12 mouse cellular contexts compared by ENCODE assay signal in genomic region chr7:83812581-83812980, GRCm38 (mm10). TPM values are rescaled to one million over a fixed set of nuclear protein-coding genes. Genes with fewer than 3 reads are reported as not detected.
A peak's percentile ranks its signal among the peaks of the same experiment; 100 is the strongest.
DNase-seq lines count a peak whose midpoint lies in the region; ATAC-seq and TF ChIP-seq lines count a peak whose summit lies in the region.
"Had no signal": no experiment of that assay in that cellular context is flagged by ENCODE, and none has a peak within 500 bp of the region (broad histone marks: within the 10 kb centered on the region; RNA-seq: fewer than 3 reads in every experiment).

No protein-coding gene starts in this region.

- no peaks in the 10 kb centered on the region for H3K79me2 ChIP-seq in liver, adult 2 months (ENCODE audit: control insufficient read depth, insufficient read depth, low read length)

- no peaks in the 10 kb centered on the region for H3K36me3 ChIP-seq in heart, embryonic 14.5 days (ENCODE audit: control insufficient read depth, insufficient read depth, low read length)
- H3K36me3 ChIP-seq in liver, adult 2 months (ENCODE audit: control insufficient read depth, insufficient read depth, low read length): no peaks in the 10 kb centered on the region
- no peaks in the 10 kb centered on the region for H3K36me3 ChIP-seq in embryonic facial prominence, embryonic 12.5 days
- no peaks in the 10 kb centered on the region for H3K36me3 ChIP-seq in limb, embryonic 12.5 days
- H3K36me3 ChIP-seq: liver, embryonic 15.5 days; midbrain, embryonic 12.5 days had no signal

- no peak for TF ChIP-seq POLR2A in liver, adult 2 months (IDR thresholded peaks at IDR 0.05; ENCODE audit: extremely low read depth, insufficient read depth, low read length)

- no peaks in the 10 kb centered on the region for H3K27me3 ChIP-seq in heart, embryonic 14.5 days (ENCODE audit: control insufficient read depth, insufficient read depth, low read length)
- H3K27me3 ChIP-seq in liver, adult 2 months (ENCODE audit: control insufficient read depth, insufficient read depth, low read length): no peaks in the 10 kb centered on the region
- H3K27me3 ChIP-seq in embryonic facial prominence, embryonic 12.5 days: no peaks in the 10 kb centered on the region
- H3K27me3 ChIP-seq in limb, embryonic 12.5 days: no peaks in the 10 kb centered on the region
- H3K27me3 ChIP-seq: liver, embryonic 15.5 days had no signal

- intact Hi-C loops in heart, postnatal 14 days (cut with DNase I): no loop called here
- intact Hi-C loops in left cerebral cortex, postnatal 4 days (cut with DNase I): loop anchor here (10.0 kb wide), 1 partner anchor 72 kb away; the partner anchor contains the start of genes Mesd and Tlnrd1

- WGBS in heart, embryonic 14.5 days: 77% methylated on average over 10 of the region's 10 CpGs
- WGBS in liver, adult 2 months: 87% methylated on average over 10 of the region's 10 CpGs
- 49% methylated on average over 9 of the region's 10 CpGs for WGBS in embryonic facial prominence, embryonic 12.5 days
- 46% methylated on average over 10 of the region's 10 CpGs for WGBS in limb, embryonic 12.5 days

- peaks cover 27 to 35% of the 10 kb centered on the region in 2 experiments for H3K4me1 ChIP-seq in heart, embryonic 14.5 days (ENCODE audit: control insufficient read depth in 2 of 2, insufficient read depth in 2 of 2, low read length in 2 of 2)
- peaks cover 2% of the 10 kb centered on the region; the same call in 1 of the 2 replicates for H3K4me1 ChIP-seq in liver, adult 2 months (ENCODE audit: control insufficient read depth, insufficient read depth, low read length)
- peaks cover 56% of the 10 kb centered on the region for H3K4me1 ChIP-seq in embryonic facial prominence, embryonic 12.5 days
- H3K4me1 ChIP-seq in limb, embryonic 12.5 days (replicated peaks): peaks cover 69% of the 10 kb centered on the region

- H3K4me3 ChIP-seq in heart, embryonic 14.5 days (ENCODE audit: control insufficient read depth in 1 of 2, insufficient read depth in 1 of 2, low read depth in 1 of 2, low read length in 2 of 2): no peak overlapping the region
- no peak overlapping the region for H3K4me3 ChIP-seq in liver, adult 2 months (ENCODE audit: insufficient read depth, low read depth, low read length)
- H3K4me3 ChIP-seq in embryonic facial prominence, embryonic 12.5 days: no peak overlapping the region
- H3K4me3 ChIP-seq in limb, embryonic 12.5 days (replicated peaks): no peak overlapping the region
- H3K4me3 ChIP-seq: liver, embryonic 15.5 days; midbrain, embryonic 12.5 days had no signal

- H3K9me3 ChIP-seq in heart, embryonic 14.5 days (ENCODE audit: control insufficient read depth, low read length): no peaks in the 10 kb centered on the region
- H3K9me3 ChIP-seq in embryonic facial prominence, embryonic 12.5 days: no peaks in the 10 kb centered on the region
- 0 out of 2 replicates have a peak, but pooled peaks cover 4% of the 10 kb centered on the region for H3K9me3 ChIP-seq in limb, embryonic 12.5 days
- H3K9me3 ChIP-seq: liver, embryonic 15.5 days; midbrain, embryonic 12.5 days had no signal

- no peak overlapping the region for H3K9ac ChIP-seq in heart, embryonic 14.5 days (ENCODE audit: low read length)
- H3K9ac ChIP-seq in liver, adult 2 months (ENCODE audit: low read depth, low read length): no peak overlapping the region
- H3K9ac ChIP-seq in embryonic facial prominence, embryonic 12.5 days: no peak overlapping the region
- H3K9ac ChIP-seq in limb, embryonic 12.5 days (replicated peaks): no peak overlapping the region
- H3K9ac ChIP-seq: liver, embryonic 15.5 days; midbrain, embryonic 12.5 days had no signal

- TF ChIP-seq CTCF in liver, adult 2 months (IDR thresholded peaks at IDR 0.05; ENCODE audit: low read depth, low read length): no peak

- H3K4me2 ChIP-seq in heart, embryonic 14.5 days (ENCODE audit: low read length): no peak overlapping the region
- H3K4me2 ChIP-seq in embryonic facial prominence, embryonic 12.5 days (replicated peaks): no peak overlapping the region
- H3K4me2 ChIP-seq in limb, embryonic 12.5 days: no peak overlapping the region
- H3K4me2 ChIP-seq: liver, embryonic 15.5 days; midbrain, embryonic 12.5 days had no signal

- DNase-seq in heart, postnatal 14 days: no peak
- no peak for DNase-seq in liver, adult 2 months (ENCODE audit: extremely low read depth, low read depth, low spot score)
- DNase-seq in liver: no peak
- no peak for DNase-seq in retina, embryonic 14.5 days (ENCODE audit: low spot score)
- no peak for DNase-seq in left cerebral cortex, postnatal 4 days
- DNase-seq: spleen, adult 18-20 months had no signal

- H3K27ac ChIP-seq in heart, embryonic 14.5 days (replicated peaks in 1 of 2; ENCODE audit: control insufficient read depth in 1 of 2, insufficient read depth in 1 of 2, low read depth in 2 of 2, low read length in 2 of 2): peak overlapping the region; percentile 62 to 84; a peak in 2 of 4 replicates
- peak overlapping the region; percentile 31 for H3K27ac ChIP-seq in liver, adult 2 months (replicated peaks; ENCODE audit: insufficient read depth, low read depth, low read length)
- peak overlapping the region; percentile 97 for H3K27ac ChIP-seq in embryonic facial prominence, embryonic 12.5 days
- peak overlapping the region; percentile 96 for H3K27ac ChIP-seq in limb, embryonic 12.5 days

- no peak for ATAC-seq in heart, embryonic 14.5 days (ENCODE audit: insufficient number of reproducible peaks, insufficient read depth, low FRiP score, low read depth)
- no peak for ATAC-seq in embryonic facial prominence, embryonic 12.5 days (ENCODE audit: insufficient number of reproducible peaks, insufficient read depth, low FRiP score, low TSS enrichment)
- no peak for ATAC-seq in limb, embryonic 12.5 days (ENCODE audit: insufficient number of reproducible peaks, insufficient read depth, low FRiP score, low TSS enrichment, low read depth)

RNA-seq across cellular contexts. Expression of gene Cfap161, which starts 17.9 kb away (rescaled TPM):
- polyA plus RNA-seq in heart, embryonic 14.5 days (2014; fragmentation: Nextera tagmentation; extraction: Ambion mirVana): 3.3 TPM in 2 replicates
- under 1 TPM in 1 of 2 experiments, not detected in 1; 0.22 TPM for total RNA-seq in heart, postnatal 14 days (2021)
- total RNA-seq in liver, adult 2 months (2014; rRNA removed): not detected in 2 replicates
- not detected in 2 replicates for polyA plus RNA-seq in liver, adult 2 months (2012; rRNA removed)
- polyA plus RNA-seq in embryonic facial prominence, embryonic 12.5 days (2016; fragmentation: Nextera tagmentation; extraction: Ambion mirVana): 0.36 and 1.0 TPM in 2 replicates
- 0.32 and 0.45 TPM in 2 replicates for polyA plus RNA-seq in limb, embryonic 12.5 days (2016; fragmentation: Nextera tagmentation; extraction: Ambion mirVana)
- 1 to 10 TPM; 1.0 to 1.1 TPM for total RNA-seq in left cerebral cortex, postnatal 4 days (2021)
- total RNA-seq: MEL had no signal
- polyA plus RNA-seq: liver, embryonic 15.5 days; midbrain, embryonic 12.5 days had no signal

Comparison
In these comparisons a context has a peak if more than half of its experiments do, and no peak if none do; other contexts are left out.
1. H3K27ac ChIP-seq: peak in every context shown above with its lines; median percentile 97 in embryonic facial prominence, embryonic 12.5 days; 96 in limb, embryonic 12.5 days; 73 in heart, embryonic 14.5 days; 31 in liver, adult 2 months.